Mouse (Mus musculus) heart, postnatal 14 days (tissue): ENCODE results near the gene Eprs. TPM values are rescaled to one million over a fixed set of nuclear protein-coding genes. Genes with fewer than 3 reads are reported as not detected.
"Not testable (repeated sequence)": the region's sequence is repeated elsewhere in the genome, so short reads cannot be mapped to it uniquely, and the experiment has no call there.

Experiments used
- DNase-seq, 2 experiments: peaks; one replicate each; pipeline ENCODE4 v3.0.0; 2021 to 2022
- intact Hi-C: fragments of 180-260 bp; cut with DNase I; formaldehyde crosslinking; loops from one replicate; pipeline ENCODE4 v1.15.1; 2025
- long read RNA-seq, 2 experiments: library from polyadenylated mRNA; stranded (forward); transcript quantifications; one replicate each; pipeline ENCODE4 v2.0.0; 2021
- total RNA-seq, 2 experiments: library from RNA; stranded (reverse); gene quantifications; 2 replicates each; pipeline ENCODE4 v1.2.3; 2021

Gene Eprs
- 10 to 100 TPM; 67.6 to 69.2 TPM for total RNA-seq
- long read RNA-seq, experiment 1, full-length matches to known transcripts: 74 of 86 reads
- long read RNA-seq, experiment 1, partial matches to known transcripts: 7 of 86 reads
- long read RNA-seq, experiment 1, other reads (novel, unspliced or antisense): 5 of 86 reads
- long read RNA-seq, experiment 2, full-length matches to known transcripts: 84 of 102 reads
- long read RNA-seq, experiment 2, partial matches to known transcripts: 7 of 102 reads
- long read RNA-seq, experiment 2, other reads (novel, unspliced or antisense): 11 of 102 reads

GRCm38 (mm10) chr1:185362677-185363520 lies at the start of gene Eprs:
Gene Eprs, plus strand, starts transcription at chr1:185363044.
- intact Hi-C loops: no loop called here
- peak; percentile 98 to 100 for DNase-seq

- DNase-seq: no peak
- intact Hi-C loops: no loop called here
These were observed 48.3 kb upstream of the Eprs start for GRCm38 (mm10) chr1:185314546-185314945.

- DNase-seq: no peak
- intact Hi-C loops: no loop called here
These were observed 46.8 kb upstream of the Eprs start for GRCm38 (mm10) chr1:185315846-185316568.

GRCm38 (mm10) chr1:185327754-185328345 lies 35.0 kb upstream of the Eprs start:
- intact Hi-C loops, DNase-seq: not testable (repeated sequence)

GRCm38 (mm10) chr1:185328721-185329610 lies 33.9 kb upstream of the Eprs start, which contains the start of gene Iars2:
Gene Iars2, minus strand, starts transcription at chr1:185329396.
- peak; percentile 92 to 94 for DNase-seq
- intact Hi-C loops: no loop called here

- intact Hi-C loops: no loop called here
- no peak for DNase-seq
These were observed 33.0 kb upstream of the Eprs start for GRCm38 (mm10) chr1:185329851-185330250.

- no peak for DNase-seq
- intact Hi-C loops: no loop called here
These were observed 31.5 kb upstream of the Eprs start for GRCm38 (mm10) chr1:185331364-185331763.

GRCm38 (mm10) chr1:185331983-185332430 lies 30.8 kb upstream of the Eprs start, which contains the start of gene Bpnt1:
Gene Bpnt1, plus strand, starts transcription at chr1:185332149.
- DNase-seq: peak; percentile 91 to 92
- intact Hi-C loops: no loop called here

- DNase-seq: no peak
- intact Hi-C loops: loop anchor here (2.0 kb wide), 1 partner anchor 25 kb away; no protein-coding TSS in a partner anchor
These were observed 29.2 kb upstream of the Eprs start for GRCm38 (mm10) chr1:185333651-185334050.

- no peak for DNase-seq
These were observed 28.7 kb upstream of the Eprs start for GRCm38 (mm10) chr1:185334136-185334535.

GRCm38 (mm10) chr1:185335231-185335765 lies 27.5 kb upstream of the Eprs start:
- no peak for DNase-seq
- intact Hi-C loops: loop anchor here (2.0 kb wide), 1 partner anchor 24 kb away; no protein-coding TSS in a partner anchor

More at GRCm38 (mm10) chr1:185334136-185334535, 28.7 kb upstream of the Eprs start:
- intact Hi-C loops: loop anchor here (2.0 kb wide), 1 partner anchor 25 kb away; no protein-coding TSS in a partner anchor

- intact Hi-C loops: no loop called here
- no peak for DNase-seq
These were observed 26.3 kb upstream of the Eprs start for GRCm38 (mm10) chr1:185336535-185336934.

- no peak for DNase-seq
- intact Hi-C loops: no loop called here
These were observed 20.4 kb upstream of the Eprs start for GRCm38 (mm10) chr1:185342441-185342840.

GRCm38 (mm10) chr1:185343422-185343821 lies 19.4 kb upstream of the Eprs start:
- intact Hi-C loops: no loop called here
- no peak for DNase-seq

- no peak for DNase-seq
- intact Hi-C loops: no loop called here
These were observed 16.7 kb upstream of the Eprs start for GRCm38 (mm10) chr1:185346188-185346587.

GRCm38 (mm10) chr1:185349741-185350140 lies 13.1 kb upstream of the Eprs start:
- no peak for DNase-seq
- intact Hi-C loops: no loop called here

- DNase-seq: no peak
- intact Hi-C loops: no loop called here
These were observed 12.2 kb upstream of the Eprs start for GRCm38 (mm10) chr1:185350611-185351010.

- intact Hi-C loops: no loop called here
- no peak for DNase-seq
These were observed 10.7 kb upstream of the Eprs start for GRCm38 (mm10) chr1:185352151-185352550.

GRCm38 (mm10) chr1:185353351-185353750 lies 9.5 kb upstream of the Eprs start:
- intact Hi-C loops: no loop called here

More at GRCm38 (mm10) chr1:185353351-185353750, 9.5 kb upstream of the Eprs start:
- DNase-seq: no peak
